Mouse (Mus musculus) testis, adult 2 months (tissue): ENCODE measurements around the gene Fgf22. TPM values are rescaled to one million over a fixed set of nuclear protein-coding genes. Genes with fewer than 3 reads are reported as not detected.
"Not testable (repeated sequence)": the region's sequence is repeated elsewhere in the genome, so short reads cannot be mapped to it uniquely, and the experiment has no call there.

ENCODE experiments used
- H3K27ac ChIP-seq: fragments of 200-500 bp; 2 replicates; pipeline ENCODE4 v1.5.1; 2012; ENCODE audit warnings: low read depth, low read length; ENCODE audit not compliant: control insufficient read depth, insufficient read depth
- H3K27me3 ChIP-seq: fragments of 200-500 bp; 2 replicates; pipeline ENCODE4 v1.6.1; 2012; ENCODE audit warnings: mild to moderate bottlenecking, low read length, moderate library complexity; ENCODE audit not compliant: control insufficient read depth, insufficient read depth
- H3K36me3 ChIP-seq: fragments of 200-500 bp; 2 replicates; pipeline ENCODE4 v1.6.1; 2012; ENCODE audit warnings: mild to moderate bottlenecking, low read length; ENCODE audit not compliant: control insufficient read depth, insufficient read depth
- H3K4me1 ChIP-seq: fragments of 200-500 bp; 2 replicates; pipeline ENCODE4 v1.6.1; 2012; ENCODE audit warnings: low read length; ENCODE audit not compliant: control insufficient read depth, insufficient read depth
- H3K4me3 ChIP-seq: fragments of 200-500 bp; 2 replicates; pipeline ENCODE4 v1.5.1; 2012; ENCODE audit warnings: low read depth, mild to moderate bottlenecking, low read length, moderate library complexity, mixed read lengths; ENCODE audit not compliant: control insufficient read depth
- CTCF ChIP-seq: fragments of 200-500 bp; IDR thresholded peaks from 2 replicates; pipeline ENCODE4 v1.5.1; 2012; ENCODE audit warnings: low read depth, mild to moderate bottlenecking, inconsistent platforms, low read length, moderate library complexity; ENCODE audit not compliant: control insufficient read depth, insufficient read depth, insufficient replicate concordance
- POLR2A ChIP-seq: fragments of 200-500 bp; IDR thresholded peaks from 2 replicates; pipeline ENCODE4 v1.6.1; 2012; ENCODE audit warnings: low read depth, mild to moderate bottlenecking, inconsistent platforms, low read length, moderate library complexity; ENCODE audit not compliant: control insufficient read depth
- polyA plus RNA-seq: library from polyadenylated mRNA; depleted of rRNA; stranded (reverse); fragments of >200 nt; gene quantifications from 2 replicates; pipeline ENCODE4 v1.2.3, GENCODE M21; 2012

Gene Fgf22
- polyA plus RNA-seq, 1 experiment, result 0.28 TPM

GRCm38 (mm10) chr10:79745411-79745810 lies 9.5 kb upstream of the Fgf22 start:
- TF ChIP-seq CTCF (no peak), POLR2A (no peak)
- Histone ChIP-seq H3K4me1 (peaks cover 4% of the 10 kb centered on the region), H3K4me3 (no peak overlapping the region), H3K36me3 (no peaks in the 10 kb centered on the region; the same call in none of the 2 replicates), H3K27ac (no peak overlapping the region), H3K27me3 (no peaks in the 10 kb centered on the region)

DNA sequence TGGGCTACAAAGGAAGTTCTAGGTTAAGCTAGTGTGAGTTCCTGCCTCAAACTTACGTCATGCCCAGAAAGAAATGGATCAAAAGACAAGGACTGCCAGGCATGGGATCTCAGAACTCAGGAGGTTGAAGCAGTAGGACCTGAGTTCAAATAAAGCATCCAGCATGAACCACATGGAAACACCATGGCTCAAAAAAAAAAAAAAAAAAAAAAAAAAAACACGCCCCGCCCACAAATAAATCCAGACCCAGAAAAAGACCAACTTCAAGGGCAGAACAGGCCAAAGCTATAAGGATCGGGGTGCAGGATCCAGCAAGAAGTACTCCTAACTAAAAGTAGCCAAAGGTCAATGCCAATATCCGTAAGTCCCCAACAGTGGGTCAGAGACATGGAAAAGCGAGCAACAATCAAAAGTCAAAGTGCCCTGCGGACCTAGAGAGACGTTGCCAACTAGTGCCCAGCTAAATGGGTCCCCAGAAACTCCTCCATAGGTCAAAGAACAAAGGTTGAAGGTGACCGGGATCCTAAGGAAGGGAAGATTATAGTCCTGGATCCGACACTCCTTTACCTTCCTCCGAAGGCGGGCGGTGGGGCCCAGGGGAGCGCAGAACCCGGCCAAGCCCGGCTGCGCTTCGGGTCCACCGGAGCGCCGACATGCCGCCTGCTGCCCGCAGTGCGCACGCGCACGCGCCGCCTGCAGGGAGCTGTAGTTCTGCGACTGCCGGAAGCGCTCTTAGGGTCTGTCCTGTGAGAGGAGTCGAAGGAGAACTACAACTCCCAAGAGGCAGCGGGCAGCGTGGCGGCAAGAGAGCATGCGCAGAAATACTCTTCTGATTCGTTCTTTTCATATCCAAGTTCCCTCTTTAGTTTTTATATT lies 8.7 kb upstream of the Fgf22 start, which contains the start of gene Polrmt:
Gene Polrmt, minus strand, starts transcription at position 684 of the 876 bp plus-strand sequence.
- Histone ChIP-seq H3K27ac (peak within 1 kb of the TSS; percentile 30), H3K36me3 (no peaks in the 10 kb centered on the region; the same call in 1 of the 2 replicates)
- TF ChIP-seq POLR2A (peak; percentile 84), CTCF (no peak)

GRCm38 (mm10) chr10:79746774-79747151 lies 8.1 kb upstream of the Fgf22 start:
- H3K36me3 ChIP-seq, result no peaks in the 10 kb centered on the region
- H3K27ac ChIP-seq, result no peak overlapping the region
- TF ChIP-seq CTCF (no peak), POLR2A (no peak)
- H3K27me3 ChIP-seq, result no peaks in the 10 kb centered on the region
- no peak overlapping the region for H3K4me3 ChIP-seq
- H3K4me1 ChIP-seq, result peaks cover 4% of the 10 kb centered on the region

More for the DNA sequence above, 8.7 kb upstream of the Fgf22 start, which contains the start of gene Polrmt:
- H3K27me3 ChIP-seq, result no peaks in the 10 kb centered on the region
- peaks cover 4% of the 10 kb centered on the region for H3K4me1 ChIP-seq
- peak within 1 kb of the TSS; percentile 88 for H3K4me3 ChIP-seq

DNA sequence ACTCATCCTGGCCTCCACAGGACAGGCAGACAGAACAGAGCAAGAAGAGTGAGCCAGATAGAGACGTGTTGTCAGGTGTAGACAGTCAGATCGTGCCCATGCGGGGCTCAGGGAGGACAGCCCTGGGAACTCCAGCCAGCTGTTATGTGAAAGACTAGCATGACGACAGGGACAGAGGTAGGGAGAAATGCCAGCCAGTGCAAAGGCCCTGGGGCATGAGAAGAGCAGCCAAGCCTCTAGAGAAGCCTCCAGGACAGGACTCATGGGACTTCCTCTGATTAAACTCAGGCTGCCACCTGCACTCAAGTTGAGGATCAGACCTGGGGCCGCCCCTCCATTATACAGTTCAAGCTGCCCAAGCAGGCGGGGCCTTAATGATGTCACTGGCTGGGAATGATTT lies 6.4 kb upstream of the Fgf22 start:
- H3K27me3 ChIP-seq, result no peaks in the 10 kb centered on the region
- no peak for TF ChIP-seq CTCF
- TF ChIP-seq POLR2A, result no peak
- H3K36me3 ChIP-seq, result no peaks in the 10 kb centered on the region
- no peak overlapping the region for H3K4me3 ChIP-seq
- H3K27ac ChIP-seq, result no peak overlapping the region
- peaks cover 4% of the 10 kb centered on the region for H3K4me1 ChIP-seq

GRCm38 (mm10) chr10:79755854-79756253 lies 978 bp downstream of the Fgf22 start:
- H3K27ac ChIP-seq, result no peak overlapping the region
- H3K36me3 ChIP-seq, result no peaks in the 10 kb centered on the region; the same call in 1 of the 2 replicates
- no peaks in the 10 kb centered on the region for H3K27me3 ChIP-seq
- no peak overlapping the region for H3K4me3 ChIP-seq
- peaks cover 10% of the 10 kb centered on the region for H3K4me1 ChIP-seq
- TF ChIP-seq POLR2A (no peak), CTCF (no peak)

- no peaks in the 10 kb centered on the region; the same call in 1 of the 2 replicates for H3K36me3 ChIP-seq
These were observed 1.8 kb downstream of the Fgf22 start for GRCm38 (mm10) chr10:79756660-79757059.

DNA sequence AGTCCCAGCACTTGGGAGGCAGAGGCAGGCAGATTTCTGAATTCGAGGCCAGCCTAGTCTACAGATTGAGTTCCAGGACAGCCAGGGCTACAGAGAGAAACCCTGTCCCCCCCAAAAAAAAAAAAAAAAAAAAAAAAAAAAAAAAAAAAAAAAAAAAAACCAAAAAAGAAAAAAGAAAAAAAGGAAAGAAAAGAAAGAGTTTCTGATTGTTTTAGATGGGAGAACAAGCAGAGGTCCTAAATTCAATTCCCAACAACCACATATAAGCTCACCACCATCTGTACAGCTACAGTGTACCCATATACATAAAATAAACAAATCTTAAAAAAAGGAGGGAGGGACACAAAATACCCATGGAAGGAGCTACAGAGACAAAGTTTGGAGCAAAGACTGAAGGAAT lies 4.8 kb downstream of the Fgf22 start:
- not testable (repeated sequence) for H3K27ac ChIP-seq, H3K4me3 ChIP-seq, H3K27me3 ChIP-seq, H3K36me3 ChIP-seq
- H3K4me1 ChIP-seq, result peaks cover 15% of the 10 kb centered on the region

More at GRCm38 (mm10) chr10:79756660-79757059, 1.8 kb downstream of the Fgf22 start:
- Histone ChIP-seq H3K27ac (no peak overlapping the region), H3K4me3 (no peak overlapping the region), H3K27me3 (no peaks in the 10 kb centered on the region), H3K4me1 (peaks cover 10% of the 10 kb centered on the region)
- no peak for TF ChIP-seq POLR2A
- no peak for TF ChIP-seq CTCF
